Mouse (Mus musculus): ENCODE data around the gene Mad1l1. TPM values are rescaled to one million over a fixed set of nuclear protein-coding genes. Genes with fewer than 3 reads are reported as not detected.

The Mad1l1 gene
- total and polyA plus RNA-seq, 3 experiments, result 40.5 to 65.2 TPM; not detected in 1

DNA sequence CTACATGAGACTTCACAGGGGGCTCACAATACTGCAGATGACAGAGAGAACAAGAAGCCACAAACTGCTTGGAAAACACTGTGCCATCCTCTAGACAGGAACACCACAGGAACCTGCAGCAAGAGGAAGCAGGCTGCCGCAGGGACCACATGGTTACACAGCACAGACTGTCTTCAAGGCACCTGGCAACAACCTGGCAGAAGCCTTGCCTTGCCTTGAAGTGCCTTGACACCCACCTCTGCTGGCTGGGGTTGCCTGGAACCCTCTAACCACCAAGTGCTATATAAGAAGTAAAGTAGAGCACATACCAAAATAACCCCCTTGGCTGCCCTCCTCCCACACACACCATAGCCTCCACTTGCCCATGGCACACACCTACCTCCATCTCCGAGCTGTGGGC is 177.8 kb downstream of the Mad1l1 start:
- H3K9me3 ChIP-seq (replicated peaks; ENCODE audit: insufficient read depth, low read length), result no peaks in the 10 kb centered on the region
- no peak overlapping the region for H3K27ac ChIP-seq (ENCODE audit: control insufficient read depth, low read depth, low read length)
- TF ChIP-seq E2F4 (IDR thresholded peaks at IDR 0.05; ENCODE audit: borderline replicate concordance, low read depth, low read length) (no peak), TCF12 (IDR thresholded peaks at IDR 0.05; ENCODE audit: low read depth, low read length) (no peak), CTCF (IDR thresholded peaks at IDR 0.05 in 2 of 3, conservative IDR thresholded peaks at IDR 0.05 in 1 of 3; ENCODE audit: control insufficient read depth in 1 of 3, insufficient read depth in 1 of 3, low read depth in 2 of 3, low read length in 3 of 3, poor library complexity in 1 of 3, severe bottlenecking in 1 of 3) (no peak), NELFE (IDR thresholded peaks at IDR 0.05; ENCODE audit: low read depth, low read length) (no peak), CHD2 (IDR thresholded peaks at IDR 0.05; ENCODE audit: low read length) (no peak), MAX (IDR thresholded peaks at IDR 0.05; ENCODE audit: low read length) (no peak), MYB (IDR thresholded peaks at IDR 0.05; ENCODE audit: low read depth, low read length) (no peak), ELF1 (IDR thresholded peaks at IDR 0.05; ENCODE audit: low read depth, low read length) (no peak), HCFC1 (IDR thresholded peaks at IDR 0.05; ENCODE audit: low read depth, low read length) (no peak), CHD1 (IDR thresholded peaks at IDR 0.05; ENCODE audit: low read depth, low read length) (no peak), ZC3H11A (IDR thresholded peaks at IDR 0.05; ENCODE audit: low read depth, low read length) (no peak), MEF2A (IDR thresholded peaks at IDR 0.05; ENCODE audit: extremely low read depth, insufficient replicate concordance, low read depth, low read length, poor library complexity, severe bottlenecking) (no peak), USF2 (IDR thresholded peaks at IDR 0.05; ENCODE audit: borderline replicate concordance in 1 of 2, insufficient read depth in 1 of 2, low read depth in 1 of 2, low read length in 2 of 2) (no peak), MAFK (IDR thresholded peaks at IDR 0.05; ENCODE audit: borderline replicate concordance, low read depth, low read length) (no peak)
- DNase-seq (ENCODE audit: low read depth, low spot score), result no peak
- no peak overlapping the region for H3K4me3 ChIP-seq (ENCODE audit: control insufficient read depth in 1 of 2, insufficient read depth in 1 of 2, low read depth in 2 of 2, low read length in 2 of 2)
- no peak overlapping the region for H3K9ac ChIP-seq (ENCODE audit: control insufficient read depth, low read depth, low read length, poor library complexity, severe bottlenecking)
- no peaks in the 10 kb centered on the region for H3K79me2 ChIP-seq (ENCODE audit: control insufficient read depth, insufficient read depth, low read length, poor library complexity)
- H3K27me3 ChIP-seq (ENCODE audit: control insufficient read depth in 1 of 2, insufficient read depth in 2 of 2, low read length in 2 of 2), result no peaks in the 10 kb centered on the region
- H3K36me3 ChIP-seq (ENCODE audit: control insufficient read depth in 1 of 2, insufficient read depth in 2 of 2, low read length in 2 of 2), result no peaks in the 10 kb centered on the region; a peak in 1 of 4 replicates
- H3K4me1 ChIP-seq (ENCODE audit: control insufficient read depth in 1 of 2, insufficient read depth in 2 of 2, low read length in 2 of 2), result no peaks in the 10 kb centered on the region

DNA sequence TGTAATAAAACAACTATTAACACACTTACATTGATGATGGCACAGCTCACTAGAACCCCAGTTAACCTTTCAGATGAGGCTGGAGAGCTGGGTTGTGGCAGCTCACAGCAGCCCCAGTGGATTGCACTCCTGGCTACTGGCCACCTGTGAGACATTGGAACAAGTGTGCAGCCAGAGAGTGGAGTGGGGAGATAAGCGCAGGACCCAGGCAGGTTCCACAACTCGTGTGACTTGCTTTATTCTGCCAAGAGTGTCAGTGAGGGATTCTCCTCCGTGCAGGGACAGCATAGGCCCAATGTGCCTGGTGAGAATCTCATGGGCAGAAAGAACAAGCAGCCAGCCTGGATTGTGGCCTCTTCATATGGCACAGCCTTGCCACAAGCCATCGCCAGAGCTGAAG is 180.0 kb downstream of the Mad1l1 start:
- H3K27ac ChIP-seq (ENCODE audit: control insufficient read depth, low read depth, low read length), result no peak overlapping the region
- no peaks in the 10 kb centered on the region for H3K79me2 ChIP-seq (ENCODE audit: control insufficient read depth, insufficient read depth, low read length, poor library complexity)
- DNase-seq (ENCODE audit: low read depth, low spot score), result no peak
- H3K4me1 ChIP-seq (ENCODE audit: control insufficient read depth in 1 of 2, insufficient read depth in 2 of 2, low read length in 2 of 2), result no peaks in the 10 kb centered on the region
- no peak overlapping the region for H3K4me3 ChIP-seq (ENCODE audit: control insufficient read depth in 1 of 2, insufficient read depth in 1 of 2, low read depth in 2 of 2, low read length in 2 of 2)
- TF ChIP-seq POLR2AphosphoS2 (IDR thresholded peaks at IDR 0.05; ENCODE audit: low read length), result no peak
- H3K36me3 ChIP-seq (ENCODE audit: control insufficient read depth in 1 of 2, insufficient read depth in 2 of 2, low read length in 2 of 2), result no peaks in the 10 kb centered on the region; a peak in 1 of 4 replicates
- no peaks in the 10 kb centered on the region for H3K9me3 ChIP-seq (replicated peaks; ENCODE audit: insufficient read depth, low read length)
- H3K27me3 ChIP-seq (ENCODE audit: control insufficient read depth in 1 of 2, insufficient read depth in 2 of 2, low read length in 2 of 2), result no peaks in the 10 kb centered on the region
- no peak overlapping the region for H3K9ac ChIP-seq (ENCODE audit: control insufficient read depth, low read depth, low read length, poor library complexity, severe bottlenecking)

DNA sequence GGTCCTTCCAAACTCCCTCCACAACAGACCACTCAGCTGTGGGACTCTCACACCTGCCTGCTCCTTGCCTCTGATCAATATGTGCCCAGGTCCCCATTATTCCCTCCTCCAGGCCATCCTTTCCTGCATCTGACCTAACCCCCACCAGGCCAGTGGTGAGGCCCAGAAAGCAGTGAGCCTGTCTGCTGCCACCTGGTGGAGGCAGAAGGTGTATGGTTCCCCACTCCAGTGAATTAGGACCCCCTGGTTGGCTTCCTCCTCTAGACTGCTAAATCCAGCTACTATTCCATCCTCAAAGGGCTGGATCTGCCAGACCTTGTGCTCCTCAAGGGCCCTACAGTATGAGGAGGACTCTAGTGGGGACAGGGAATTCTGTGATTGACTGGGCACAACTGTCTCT is 181.1 kb downstream of the Mad1l1 start:
- peak; percentile 25 for TF ChIP-seq RAD21 (IDR thresholded peaks at IDR 0.05; ENCODE audit: low read depth, low read length)
- TF ChIP-seq TBP (IDR thresholded peaks at IDR 0.05; ENCODE audit: low read depth, low read length), result no peak
- TF ChIP-seq POLR2AphosphoS5 (IDR thresholded peaks at IDR 0.05; ENCODE audit: borderline replicate concordance, low read depth, low read length), result no peak
- TF ChIP-seq GATA1 (IDR thresholded peaks at IDR 0.05; ENCODE audit: low read depth, low read length), result no peak
- no peak for TF ChIP-seq ETS1 (IDR thresholded peaks at IDR 0.05; ENCODE audit: low read depth, low read length)
- TF ChIP-seq SMC3 (IDR thresholded peaks at IDR 0.05; ENCODE audit: low read depth, low read length), result peak; percentile 68
- no peak for TF ChIP-seq TAL1 (IDR thresholded peaks at IDR 0.05; ENCODE audit: low read length)
- TF ChIP-seq KAT2A (conservative IDR thresholded peaks at IDR 0.05; ENCODE audit: low read depth, low read length), result no peak
- TF ChIP-seq EP300 (IDR thresholded peaks at IDR 0.05; ENCODE audit: low read depth in 1 of 2, low read length in 2 of 2), result no peak
- no peak for TF ChIP-seq ZC3H11A (IDR thresholded peaks at IDR 0.05; ENCODE audit: low read depth, low read length)
- TF ChIP-seq CTCF (IDR thresholded peaks at IDR 0.05 in 2 of 3, conservative IDR thresholded peaks at IDR 0.05 in 1 of 3; ENCODE audit: control insufficient read depth in 1 of 3, insufficient read depth in 1 of 3, low read depth in 2 of 3, low read length in 3 of 3, poor library complexity in 1 of 3, severe bottlenecking in 1 of 3), result peak; percentile 67 to 84 (median 72)
- TF ChIP-seq NRF1 (IDR thresholded peaks at IDR 0.05; ENCODE audit: insufficient read depth, low read depth, low read length, poor library complexity, severe bottlenecking), result no peak
- TF ChIP-seq CHD2 (IDR thresholded peaks at IDR 0.05; ENCODE audit: low read length), result no peak
- no peak for TF ChIP-seq HCFC1 (IDR thresholded peaks at IDR 0.05; ENCODE audit: low read depth, low read length)
- TF ChIP-seq MAZ (IDR thresholded peaks at IDR 0.05; ENCODE audit: low read depth, low read length), result no peak
- peak; percentile 49 for DNase-seq (ENCODE audit: low read depth, low spot score)
- H3K9ac ChIP-seq (ENCODE audit: control insufficient read depth, low read depth, low read length, poor library complexity, severe bottlenecking), result no peak overlapping the region
- no peaks in the 10 kb centered on the region for H3K27me3 ChIP-seq (ENCODE audit: control insufficient read depth in 1 of 2, insufficient read depth in 2 of 2, low read length in 2 of 2)
- H3K79me2 ChIP-seq (ENCODE audit: control insufficient read depth, insufficient read depth, low read length, poor library complexity), result no peaks in the 10 kb centered on the region
- H3K9me3 ChIP-seq (replicated peaks; ENCODE audit: insufficient read depth, low read length), result no peaks in the 10 kb centered on the region
- no peaks in the 10 kb centered on the region for H3K36me3 ChIP-seq (ENCODE audit: control insufficient read depth in 1 of 2, insufficient read depth in 2 of 2, low read length in 2 of 2)
- no peaks in the 10 kb centered on the region for H3K4me1 ChIP-seq (ENCODE audit: control insufficient read depth in 1 of 2, insufficient read depth in 2 of 2, low read length in 2 of 2)
- no peak overlapping the region for H3K4me3 ChIP-seq (ENCODE audit: control insufficient read depth in 1 of 2, insufficient read depth in 1 of 2, low read depth in 2 of 2, low read length in 2 of 2)
- H3K27ac ChIP-seq (ENCODE audit: control insufficient read depth, low read depth, low read length), result no peak overlapping the region

Data from MEL (cell line).